Mouse (Mus musculus): ENCODE measurements at regions not wholly inside any gene's neighbourhood (a gene's known extent, or its start where the extent isn't known, plus 50 kb on each side); places are given as distances from the start of the nearest gene placed in this dataset.

GRCm38 (mm10) chr6:31066861-31067260 lies 108.0 kb upstream of the Klf14 start:
- TF ChIP-seq CTCF (IDR thresholded peaks at IDR 0.05; ENCODE audit: control insufficient read depth, insufficient read depth, insufficient read length) = no peak
- no peak for TF ChIP-seq MYOD1 (IDR thresholded peaks at IDR 0.05; ENCODE audit: control insufficient read depth, insufficient read length, low read depth)

Measured in C2C12 (cell line).